Mouse (Mus musculus) myocyte (in vitro differentiated cells): ENCODE measurements around the gene Slc35e3. TPM values are rescaled to one million over a fixed set of nuclear protein-coding genes. Genes with fewer than 3 reads are reported as not detected.
A peak's percentile ranks its signal among the peaks of the same experiment; 100 is the strongest.

ENCODE experiments used
- H3K27me3 ChIP-seq: one replicate; pipeline ENCODE4 v1.6.1; 2011; ENCODE audit not compliant: control insufficient read depth, insufficient read depth, insufficient read length
- H3K36me3 ChIP-seq: one replicate; pipeline ENCODE4 v1.6.1; 2011; ENCODE audit not compliant: control insufficient read depth, insufficient read depth
- H3K4me2 ChIP-seq: one replicate; pipeline ENCODE4 v1.6.1; 2011; ENCODE audit warnings: low read depth, control low read depth
- H3K4me3 ChIP-seq: one replicate; pipeline ENCODE4 v1.5.1; 2011; ENCODE audit warnings: mild to moderate bottlenecking, control low read depth, moderate library complexity
- H3K79me2 ChIP-seq: one replicate; pipeline ENCODE4 v1.6.1; 2011; ENCODE audit not compliant: control insufficient read depth, insufficient read depth
- H3ac ChIP-seq: one replicate; pipeline ENCODE4 v1.6.1; 2011; ENCODE audit not compliant: control insufficient read depth, insufficient read length
- CEBPB ChIP-seq: IDR thresholded peaks from 2 replicates; pipeline ENCODE4 v1.6.1; 2011; ENCODE audit warnings: mild to moderate bottlenecking, moderate library complexity; ENCODE audit not compliant: poor library complexity, insufficient read depth, severe bottlenecking
- E2F4 ChIP-seq: IDR thresholded peaks from one replicate; pipeline ENCODE4 v1.6.1; 2011; ENCODE audit warnings: mild to moderate bottlenecking, control low read depth, moderate library complexity; ENCODE audit not compliant: insufficient read depth
- MAX ChIP-seq: IDR thresholded peaks from one replicate; pipeline ENCODE4 v1.6.1; 2011; ENCODE audit warnings: low read depth, mild to moderate bottlenecking, control low read depth
- MYOD1 ChIP-seq, 3 experiments: IDR thresholded peaks; one replicate each; pipeline ENCODE4 v1.6.1; 2011; ENCODE audit warnings: control low read depth in 2 of 3, low read depth in 2 of 3, mild to moderate bottlenecking in 2 of 3, moderate library complexity in 1 of 3; ENCODE audit not compliant: insufficient read length in 2 of 3, control insufficient read depth in 1 of 3
- MYOG ChIP-seq, 3 experiments: IDR thresholded peaks; one replicate each; pipeline ENCODE4 v1.6.1; 2011; ENCODE audit warnings: control low read depth in 2 of 3, low read depth in 2 of 3, mild to moderate bottlenecking in 2 of 3; ENCODE audit not compliant: insufficient read length in 2 of 3, control insufficient read depth in 1 of 3, insufficient read depth in 1 of 3
- POLR2A ChIP-seq: IDR thresholded peaks from one replicate; pipeline ENCODE4 v1.6.1; 2011; ENCODE audit warnings: low read depth, mild to moderate bottlenecking, control low read depth, moderate library complexity; ENCODE audit not compliant: insufficient read length
- POLR2AphosphoS2 ChIP-seq: IDR thresholded peaks from one replicate; pipeline ENCODE4 v1.6.1; 2011; ENCODE audit warnings: low read depth, control low read depth; ENCODE audit not compliant: insufficient read length
- REST ChIP-seq: IDR thresholded peaks from one replicate; pipeline ENCODE4 v1.6.1; 2011; ENCODE audit warnings: mild to moderate bottlenecking, control low read depth, moderate library complexity; ENCODE audit not compliant: insufficient read depth, insufficient read length
- SRF ChIP-seq: IDR thresholded peaks from one replicate; pipeline ENCODE4 v1.6.1; 2011; ENCODE audit warnings: low read depth; ENCODE audit not compliant: control insufficient read depth, insufficient read length
- TCF12 ChIP-seq: IDR thresholded peaks from one replicate; pipeline ENCODE4 v1.6.1; 2011; ENCODE audit warnings: mild to moderate bottlenecking, control low read depth; ENCODE audit not compliant: poor library complexity, insufficient read depth, severe bottlenecking
- TCF3 ChIP-seq: IDR thresholded peaks from one replicate; pipeline ENCODE4 v1.6.1; 2011; ENCODE audit warnings: low read depth, control low read depth; ENCODE audit not compliant: insufficient read length
- USF1 ChIP-seq: IDR thresholded peaks from one replicate; pipeline ENCODE4 v1.6.1; 2011; ENCODE audit warnings: low read depth, mild to moderate bottlenecking, control low read depth, moderate library complexity
- polyA plus RNA-seq: library from polyadenylated mRNA; unstranded; fragments of >200 nt; fragmentation: generic; extraction: Trizol; gene quantifications from one replicate; pipeline ENCODE4 v1.2.1, GENCODE M21; 2012; ENCODE audit warnings: missing spikeins

Slc35e3 gene
- 9.2 TPM for polyA plus RNA-seq

DNA sequence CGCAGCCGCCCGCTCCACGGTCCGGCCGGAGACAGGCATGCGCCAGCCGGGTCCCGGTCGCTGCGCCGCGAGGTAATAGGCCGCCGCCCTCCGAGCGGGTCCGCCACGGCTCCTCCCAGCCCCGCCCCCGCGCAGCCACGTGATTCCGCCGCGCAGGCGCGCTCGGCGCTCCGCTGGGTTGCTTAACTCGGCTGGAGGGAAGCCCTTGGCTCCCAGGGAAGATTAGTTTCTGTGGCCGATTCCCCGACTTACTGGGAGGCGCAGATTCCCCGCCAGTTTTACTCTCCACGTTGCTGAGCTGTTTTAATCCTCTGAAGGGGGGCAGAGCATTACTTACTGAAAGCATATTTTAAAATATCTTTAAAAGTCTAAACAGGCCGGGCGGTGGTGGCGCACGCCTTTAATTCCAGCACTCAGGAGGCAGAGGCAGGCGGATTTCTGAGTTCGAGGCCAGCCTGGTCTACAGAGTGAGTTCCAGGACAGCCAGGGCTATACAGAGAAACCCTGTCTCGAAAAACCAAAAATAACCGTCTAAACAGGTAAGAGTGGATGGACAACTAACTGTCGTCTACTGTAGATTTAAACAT, at the start of gene Slc35e3:
Slc35e3 (minus strand) TSS at position 69 of the 587 bp plus-strand sequence.
- Histone ChIP-seq H3K4me3 (peak within 1 kb of the TSS; percentile 30), H3K79me2 (peaks cover 10% of the 10 kb centered on the region), H3ac (no peak within 1 kb of the TSS), H3K4me2 (peak within 1 kb of the TSS; percentile 81), H3K36me3 (peaks cover 16% of the 10 kb centered on the region), H3K27me3 (no peaks in the 10 kb centered on the region)
- TF ChIP-seq MYOD1 (IDR thresholded peaks at IDR 0.05; ENCODE audit: control insufficient read depth in 1 of 3, insufficient read length in 2 of 3, low read depth in 2 of 3) (peak in 1 of 3 experiments; percentile 6), E2F4 (no peak), USF1 (peak; percentile 93), CEBPB (peak; percentile 71), POLR2AphosphoS2 (peak; percentile 76), POLR2A (peak; percentile 72), REST (no peak), MYOG (IDR thresholded peaks at IDR 0.05; ENCODE audit: control insufficient read depth in 1 of 3, insufficient read depth in 1 of 3, insufficient read length in 2 of 3, low read depth in 2 of 3) (no peak), TCF3 (no peak), TCF12 (no peak)

DNA sequence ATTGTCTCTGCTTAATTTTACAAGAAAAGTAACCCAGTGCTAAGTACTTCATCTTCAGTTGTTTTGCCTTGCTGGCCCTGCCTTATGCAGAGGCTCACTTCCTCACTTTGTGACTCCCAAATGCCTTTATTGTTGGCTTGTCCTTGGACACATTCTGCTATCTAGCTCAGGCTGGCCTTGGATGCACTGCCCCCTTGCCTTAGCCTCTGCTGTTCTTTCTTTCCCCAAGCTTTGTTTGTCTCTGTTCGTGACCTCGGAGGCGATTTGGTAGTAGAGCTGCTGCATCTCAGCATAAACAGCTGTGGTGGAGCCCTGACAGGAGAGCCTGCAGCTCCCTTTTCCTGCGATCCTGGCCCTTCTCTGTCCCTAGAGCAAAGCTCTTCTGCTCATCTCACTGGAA, 49.0 kb upstream of the Slc35e3 start:
- H3K4me2 ChIP-seq, result no peak overlapping the region
- H3K27me3 ChIP-seq, result no peaks in the 10 kb centered on the region
- H3ac ChIP-seq, result no peak overlapping the region
- no peaks in the 10 kb centered on the region for H3K36me3 ChIP-seq
- no peak for TF ChIP-seq CEBPB
- no peak for TF ChIP-seq POLR2AphosphoS2
- H3K79me2 ChIP-seq, result peaks cover 18% of the 10 kb centered on the region
- no peak overlapping the region for H3K4me3 ChIP-seq

DNA sequence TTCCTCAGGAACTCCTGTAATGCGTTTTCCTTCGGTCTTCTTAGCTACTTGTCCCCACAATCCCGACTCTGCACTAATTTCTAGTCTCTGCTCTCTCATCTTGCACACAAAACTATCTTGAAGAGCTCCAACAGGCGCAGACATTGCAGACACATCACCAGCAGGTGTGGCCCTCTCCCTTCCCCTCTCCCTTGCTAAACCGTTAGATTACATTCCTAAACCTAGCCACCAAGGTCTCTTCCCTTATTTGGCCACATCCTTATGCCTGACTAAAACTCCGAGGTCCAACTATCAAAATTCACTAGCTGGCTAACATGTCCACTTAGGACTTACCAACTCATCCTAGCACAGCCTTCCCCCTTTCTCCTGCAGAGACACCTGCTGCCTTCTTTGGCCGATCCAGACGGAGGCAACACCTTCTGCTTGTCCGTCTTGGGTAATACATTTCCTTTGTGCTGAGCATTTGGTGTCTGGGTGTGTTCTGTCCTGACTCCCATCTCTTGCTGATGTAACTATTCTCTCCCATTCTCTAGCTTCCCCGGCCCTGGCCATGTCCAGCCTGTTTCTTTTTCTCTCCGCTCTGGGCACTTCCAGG, 47.4 kb upstream of the Slc35e3 start:
- peak overlapping the region; percentile 62 for H3K4me3 ChIP-seq
- no peaks in the 10 kb centered on the region for H3K27me3 ChIP-seq
- H3K79me2 ChIP-seq, result peaks cover 30% of the 10 kb centered on the region
- no peak overlapping the region for H3ac ChIP-seq
- no peaks in the 10 kb centered on the region for H3K36me3 ChIP-seq
- peak; percentile 58 for TF ChIP-seq SRF
- TF ChIP-seq TCF12, result no peak
- TF ChIP-seq CEBPB, result no peak
- no peak for TF ChIP-seq MYOG (IDR thresholded peaks at IDR 0.05; ENCODE audit: control insufficient read depth in 1 of 3, insufficient read depth in 1 of 3, insufficient read length in 2 of 3, low read depth in 2 of 3)
- no peak for TF ChIP-seq REST
- H3K4me2 ChIP-seq, result peak overlapping the region; percentile 96

DNA sequence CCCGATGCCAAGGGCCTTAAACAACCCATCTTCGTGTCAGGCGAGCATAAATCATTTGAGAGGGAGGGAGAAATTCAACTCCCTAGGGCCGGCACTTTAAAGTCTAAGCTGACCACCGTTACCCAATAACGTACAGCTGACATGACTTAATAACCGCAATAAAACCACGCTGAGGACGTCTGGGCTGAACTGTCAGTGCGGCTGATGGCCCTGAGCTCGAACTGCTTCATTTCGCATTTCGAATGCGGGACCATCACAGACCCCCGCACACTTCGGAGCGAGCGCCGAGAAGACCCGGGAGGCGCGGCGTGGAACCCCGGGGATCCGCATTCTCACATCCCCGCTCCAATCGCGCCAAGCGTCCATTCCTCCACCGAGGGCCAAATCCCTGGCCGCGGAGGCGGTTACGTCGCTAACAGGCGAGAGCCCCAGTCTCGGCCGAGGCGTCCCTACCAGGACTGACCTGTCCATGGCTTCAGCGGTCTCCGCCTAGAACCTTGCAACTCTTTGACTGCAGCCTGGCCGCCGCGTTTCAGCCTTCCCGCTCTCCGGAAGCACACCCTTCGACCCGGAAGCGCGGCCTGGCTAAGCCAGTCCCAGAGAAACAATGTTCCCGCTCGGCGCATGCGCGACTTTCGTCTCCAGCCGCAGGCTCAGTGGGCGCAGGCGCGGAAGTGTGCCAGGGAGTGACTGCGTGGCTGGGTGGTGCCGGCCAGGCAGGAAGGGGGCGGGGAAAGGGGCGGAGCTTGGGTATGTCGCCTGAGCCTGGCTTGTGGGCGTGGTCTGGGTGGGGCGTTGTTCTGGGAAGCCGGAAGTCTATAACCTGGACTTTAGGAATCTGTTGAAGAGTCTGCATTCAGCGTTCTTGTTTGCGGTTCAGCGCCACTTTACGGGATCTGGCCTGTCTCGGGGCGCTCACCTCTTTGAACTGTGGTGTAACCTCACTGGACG, 46.3 kb upstream of the Slc35e3 start, which contains the start of gene Nup107:
Nup107 (minus strand) TSS at position 565 of the 951 bp plus-strand sequence.
- no peaks in the 10 kb centered on the region for H3K36me3 ChIP-seq
- TF ChIP-seq POLR2AphosphoS2, result peak; percentile 61
- no peak for TF ChIP-seq MAX
- TF ChIP-seq CEBPB, result no peak
- TF ChIP-seq USF1, result no peak
- no peak for TF ChIP-seq TCF12
- peak; percentile 95 for TF ChIP-seq E2F4
- TF ChIP-seq SRF, result peak; percentile 55
- no peak for TF ChIP-seq MYOG (IDR thresholded peaks at IDR 0.05; ENCODE audit: control insufficient read depth in 1 of 3, insufficient read depth in 1 of 3, insufficient read length in 2 of 3, low read depth in 2 of 3)
- no peak for TF ChIP-seq MYOD1 (IDR thresholded peaks at IDR 0.05; ENCODE audit: control insufficient read depth in 1 of 3, insufficient read length in 2 of 3, low read depth in 2 of 3)
- TF ChIP-seq POLR2A, result peak; percentile 66
- no peak for TF ChIP-seq TCF3
- no peak for TF ChIP-seq REST
- H3ac ChIP-seq, result peak within 1 kb of the TSS; percentile 19
- peaks cover 30% of the 10 kb centered on the region for H3K79me2 ChIP-seq
- H3K4me3 ChIP-seq, result peak within 1 kb of the TSS; percentile 62
- H3K27me3 ChIP-seq, result no peaks in the 10 kb centered on the region
- peak within 1 kb of the TSS; percentile 96 for H3K4me2 ChIP-seq

DNA sequence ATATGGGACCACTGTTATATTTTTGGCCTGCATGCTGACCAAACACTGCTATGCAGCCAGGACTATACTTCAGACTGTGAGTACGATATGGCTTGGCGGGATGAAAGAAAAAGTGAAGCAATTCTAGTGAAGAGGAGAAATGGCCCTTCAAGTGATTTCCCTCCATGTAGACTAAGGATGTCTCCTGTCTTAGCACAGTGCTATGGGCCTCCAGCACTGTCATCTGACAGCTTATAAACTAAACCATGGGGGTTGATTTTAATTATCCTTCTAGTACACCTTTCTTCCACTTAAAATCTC, 45.0 kb upstream of the Slc35e3 start:
- no peak for TF ChIP-seq MAX
- TF ChIP-seq SRF, result no peak
- no peak for TF ChIP-seq TCF12
- H3K36me3 ChIP-seq, result peaks cover 3% of the 10 kb centered on the region
- peak overlapping the region; percentile 82 for H3K4me2 ChIP-seq
- H3K79me2 ChIP-seq, result peaks cover 30% of the 10 kb centered on the region
- H3K27me3 ChIP-seq, result no peaks in the 10 kb centered on the region
- H3K4me3 ChIP-seq, result peak overlapping the region; percentile 62
- no peak overlapping the region for H3ac ChIP-seq
